Mouse (Mus musculus) liver, postnatal 0 days (tissue): ENCODE results near the gene Gm20388.

Experiments
- CTCF ChIP-seq: sonication (generic); IDR thresholded peaks from 2 replicates; pipeline ENCODE4 v1.5.1; 2016; ENCODE audit warnings: antibody characterized with exemption, low read depth
- EP300 ChIP-seq: IDR thresholded peaks from 2 replicates; pipeline ENCODE4 v1.6.1; 2016; ENCODE audit warnings: antibody characterized with exemption, low read depth, mild to moderate bottlenecking

DNA sequence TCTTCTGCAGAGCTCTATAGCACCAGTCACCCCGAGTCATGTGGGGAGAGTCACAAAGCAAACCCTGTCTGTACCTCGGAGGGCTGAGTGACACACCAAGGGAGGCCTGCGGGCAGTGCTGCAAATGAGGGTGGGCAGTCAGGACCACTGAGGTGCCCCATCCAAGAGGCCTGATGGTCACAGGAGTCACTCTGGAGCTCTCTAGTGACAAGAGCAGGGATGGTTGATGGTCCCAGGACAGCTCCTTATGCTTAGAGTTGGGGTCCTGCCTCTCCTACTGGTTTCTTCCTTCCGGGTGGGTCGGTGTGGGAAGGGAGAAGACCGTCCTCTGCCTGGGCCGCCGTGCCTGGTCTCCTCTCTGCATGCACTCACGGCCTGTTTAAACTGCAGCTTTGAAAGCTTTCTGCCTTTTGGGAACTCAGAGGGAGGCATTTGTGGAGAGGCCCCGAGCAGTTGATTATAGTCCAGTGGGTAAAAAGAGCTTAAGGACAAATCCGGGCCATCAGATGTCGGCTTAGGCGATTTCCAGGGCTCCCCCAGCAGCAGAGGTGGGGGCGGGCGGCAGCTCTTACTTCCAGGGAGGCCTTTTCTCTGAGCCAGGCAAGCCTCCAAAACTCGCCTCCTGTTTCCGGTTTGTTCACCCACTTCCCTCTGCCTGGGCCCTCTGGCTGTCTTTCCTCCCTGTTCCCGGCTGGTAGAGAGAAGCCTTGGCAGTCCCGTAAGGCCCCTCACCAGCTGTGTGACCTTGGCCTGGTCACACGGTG is 516.2 kb downstream of the Gm20388 start:
- TF ChIP-seq CTCF: no peak
- TF ChIP-seq EP300: no peak
